Mouse (Mus musculus): ENCODE results near the gene Dbi. TPM values are rescaled to one million over a fixed set of nuclear protein-coding genes. Genes with fewer than 3 reads are reported as not detected.
A peak's percentile ranks its signal among the peaks of the same experiment; 100 is the strongest.

The Dbi gene
- polyA plus RNA-seq, 1 experiment from 2014 or later = 1,624 TPM

- WGBS = 87% methylated on average over 9 of the region's 9 CpGs
- Histone ChIP-seq H3K9ac (no peak overlapping the region), H3K9me3 (no peaks in the 10 kb centered on the region), H3K36me3 (no peaks in the 10 kb centered on the region), H3K4me3 (no peak overlapping the region), H3K4me1 (replicated peaks) (no peaks in the 10 kb centered on the region), H3K27ac (replicated peaks) (no peak overlapping the region), H3K27me3 (no peaks in the 10 kb centered on the region), H3K4me2 (no peak overlapping the region)
- no peak for ATAC-seq (ENCODE audit: low FRiP score, low read depth)
Measured at GRCm38 (mm10) chr1:120140144-120140693, 19.3 kb upstream of the Dbi start.

- no peaks in the 10 kb centered on the region for H3K36me3 ChIP-seq
- H3K27ac ChIP-seq (replicated peaks) = no peak overlapping the region
- H3K4me2 ChIP-seq = no peak overlapping the region
- no peaks in the 10 kb centered on the region for H3K27me3 ChIP-seq
- H3K4me3 ChIP-seq = no peak overlapping the region
- WGBS = 29% methylated on average over 7 of the region's 7 CpGs
- ATAC-seq (ENCODE audit: low FRiP score, low read depth) = no peak
- no peaks in the 10 kb centered on the region for H3K9me3 ChIP-seq
- no peak overlapping the region for H3K9ac ChIP-seq
- H3K4me1 ChIP-seq (replicated peaks) = no peaks in the 10 kb centered on the region
Measured at GRCm38 (mm10) chr1:120138923-120139540, 18.2 kb upstream of the Dbi start.

GRCm38 (mm10) chr1:120135934-120136786, 15.3 kb upstream of the Dbi start:
- no peaks in the 10 kb centered on the region for H3K27me3 ChIP-seq
- no peak for ATAC-seq (ENCODE audit: low FRiP score, low read depth)
- H3K4me1 ChIP-seq (replicated peaks) = no peaks in the 10 kb centered on the region
- 85% methylated on average over 7 of the region's 7 CpGs for WGBS
- no peak overlapping the region for H3K4me2 ChIP-seq
- H3K4me3 ChIP-seq = no peak overlapping the region
- no peaks in the 10 kb centered on the region for H3K36me3 ChIP-seq
- no peak overlapping the region for H3K27ac ChIP-seq (replicated peaks)
- no peaks in the 10 kb centered on the region for H3K9me3 ChIP-seq
- no peak overlapping the region for H3K9ac ChIP-seq

- H3K4me3 ChIP-seq = no peak overlapping the region
- H3K27me3 ChIP-seq = no peaks in the 10 kb centered on the region
- H3K9ac ChIP-seq = no peak overlapping the region
- no peaks in the 10 kb centered on the region for H3K9me3 ChIP-seq
- no peaks in the 10 kb centered on the region for H3K36me3 ChIP-seq
- 94% methylated on average over 1 of the region's 1 CpGs for WGBS
- no peak for ATAC-seq (ENCODE audit: low FRiP score, low read depth)
- H3K4me1 ChIP-seq (replicated peaks) = no peaks in the 10 kb centered on the region
- no peak overlapping the region for H3K4me2 ChIP-seq
- no peak overlapping the region for H3K27ac ChIP-seq (replicated peaks)
Measured at GRCm38 (mm10) chr1:120132376-120132775, 11.5 kb upstream of the Dbi start.

- Histone ChIP-seq H3K4me3 (no peak overlapping the region), H3K4me1 (replicated peaks) (peaks cover 12% of the 10 kb centered on the region), H3K27me3 (no peaks in the 10 kb centered on the region), H3K9ac (no peak overlapping the region), H3K27ac (replicated peaks) (no peak overlapping the region), H3K9me3 (no peaks in the 10 kb centered on the region), H3K36me3 (no peaks in the 10 kb centered on the region), H3K4me2 (no peak overlapping the region)
- WGBS = 86% methylated on average over 9 of the region's 9 CpGs
- ATAC-seq (ENCODE audit: low FRiP score, low read depth) = no peak
Measured at GRCm38 (mm10) chr1:120126318-120126717, 5.4 kb upstream of the Dbi start.

GRCm38 (mm10) chr1:120125471-120125870, 4.6 kb upstream of the Dbi start:
- ATAC-seq (ENCODE audit: low FRiP score, low read depth) = no peak
- 69% methylated on average over 6 of the region's 6 CpGs for WGBS
- Histone ChIP-seq H3K9me3 (no peaks in the 10 kb centered on the region), H3K9ac (no peak overlapping the region), H3K4me2 (no peak overlapping the region), H3K36me3 (no peaks in the 10 kb centered on the region), H3K4me3 (no peak overlapping the region), H3K4me1 (replicated peaks) (peaks cover 12% of the 10 kb centered on the region), H3K27ac (replicated peaks) (no peak overlapping the region), H3K27me3 (no peaks in the 10 kb centered on the region)

- 78% methylated on average over 4 of the region's 4 CpGs for WGBS
- ATAC-seq (ENCODE audit: low FRiP score, low read depth) = no peak
- no peaks in the 10 kb centered on the region for H3K27me3 ChIP-seq
Measured at GRCm38 (mm10) chr1:120124839-120125238, 4.0 kb upstream of the Dbi start.

GRCm38 (mm10) chr1:120122634-120123383, 1.9 kb upstream of the Dbi start:
- Histone ChIP-seq H3K4me3 (no peak overlapping the region), H3K36me3 (no peaks in the 10 kb centered on the region), H3K4me2 (no peak overlapping the region), H3K9me3 (no peaks in the 10 kb centered on the region), H3K4me1 (replicated peaks) (peaks cover 36% of the 10 kb centered on the region), H3K27ac (replicated peaks) (no peak overlapping the region), H3K27me3 (no peaks in the 10 kb centered on the region), H3K9ac (no peak overlapping the region)
- no peak for ATAC-seq (ENCODE audit: low FRiP score, low read depth)
- WGBS = 93% methylated on average over 8 of the region's 8 CpGs

More at GRCm38 (mm10) chr1:120124839-120125238, 4.0 kb upstream of the Dbi start:
- Histone ChIP-seq H3K4me1 (replicated peaks) (peaks cover 19% of the 10 kb centered on the region), H3K36me3 (no peaks in the 10 kb centered on the region), H3K4me2 (no peak overlapping the region), H3K9ac (no peak overlapping the region), H3K9me3 (no peaks in the 10 kb centered on the region), H3K27ac (replicated peaks) (no peak overlapping the region), H3K4me3 (no peak overlapping the region)

GRCm38 (mm10) chr1:120121930-120122530, 1.2 kb upstream of the Dbi start:
- H3K27me3 ChIP-seq = no peaks in the 10 kb centered on the region
- H3K9ac ChIP-seq = peak overlapping the region; percentile 42; the same call in 1 of the 2 replicates
- H3K4me1 ChIP-seq (replicated peaks) = peaks cover 41% of the 10 kb centered on the region
- ATAC-seq (ENCODE audit: low FRiP score, low read depth) = no peak
- no peaks in the 10 kb centered on the region for H3K9me3 ChIP-seq
- peak overlapping the region; percentile 82 for H3K4me2 ChIP-seq
- H3K27ac ChIP-seq (replicated peaks) = peak overlapping the region; percentile 89
- 88% methylated on average over 9 of the region's 9 CpGs for WGBS
- H3K36me3 ChIP-seq = no peaks in the 10 kb centered on the region
- peak overlapping the region; percentile 59 for H3K4me3 ChIP-seq

GRCm38 (mm10) chr1:120120141-120120968, 523 bp downstream of the Dbi start:
- Histone ChIP-seq H3K27ac (replicated peaks) (peak overlapping the region; percentile 89), H3K4me3 (peak overlapping the region; percentile 59), H3K36me3 (no peaks in the 10 kb centered on the region; the same call in 1 of the 2 replicates), H3K4me1 (replicated peaks) (peaks cover 42% of the 10 kb centered on the region), H3K9ac (peak overlapping the region; percentile 65), H3K27me3 (no peaks in the 10 kb centered on the region), H3K4me2 (peak overlapping the region; percentile 82), H3K9me3 (no peaks in the 10 kb centered on the region)
- ATAC-seq (ENCODE audit: low FRiP score, low read depth) = peak; percentile 31
- 4% methylated on average over 24 of the region's 24 CpGs for WGBS

- WGBS = 68% methylated on average over 4 of the region's 4 CpGs
- H3K4me1 ChIP-seq (replicated peaks) = peaks cover 46% of the 10 kb centered on the region
- no peak for ATAC-seq (ENCODE audit: low FRiP score, low read depth)
- H3K36me3 ChIP-seq = peaks cover 6% of the 10 kb centered on the region
- H3K4me3 ChIP-seq = peak overlapping the region; percentile 59
- no peaks in the 10 kb centered on the region for H3K9me3 ChIP-seq
- no peaks in the 10 kb centered on the region for H3K27me3 ChIP-seq
- H3K9ac ChIP-seq = peak overlapping the region; percentile 65
- peak overlapping the region; percentile 89; the same call in 1 of the 2 replicates for H3K27ac ChIP-seq (replicated peaks)
- peak overlapping the region; percentile 82 for H3K4me2 ChIP-seq
Measured at GRCm38 (mm10) chr1:120119389-120119788, 1.5 kb downstream of the Dbi start.
